Mouse (Mus musculus): ENCODE results near the gene Sh3gl2. TPM values are rescaled to one million over a fixed set of nuclear protein-coding genes. Genes with fewer than 3 reads are reported as not detected.

Sh3gl2 gene
- polyA plus RNA-seq, 1 experiment from 2014 or later = 66.1 TPM

DNA sequence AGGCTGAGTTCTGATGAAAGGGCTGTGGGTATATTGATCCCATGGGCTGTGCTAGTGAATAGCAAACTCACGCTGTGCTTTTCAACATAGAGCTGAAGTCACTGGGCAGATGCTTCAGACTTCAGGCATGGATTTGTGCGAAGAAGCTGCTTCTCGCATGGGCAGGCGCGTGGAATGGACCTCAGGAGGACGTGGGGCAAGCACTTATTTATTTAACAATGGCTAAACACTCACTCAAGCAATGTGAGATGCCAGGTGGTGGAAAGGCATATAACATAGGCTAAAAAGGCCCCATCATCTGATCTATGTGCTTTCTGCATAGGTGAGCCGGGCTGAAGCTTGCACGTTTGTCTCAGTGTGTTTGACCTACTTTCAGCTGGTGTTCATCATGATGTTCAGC, 193.8 kb downstream of the Sh3gl2 start:
- Histone ChIP-seq H3K4me2 (ENCODE audit: low read length) (no peak overlapping the region), H3K4me3 (replicated peaks; ENCODE audit: low read depth, low read length) (no peak overlapping the region), H3K4me1 (ENCODE audit: control insufficient read depth, insufficient read depth, low read length) (0 out of 2 replicates have a peak, but pooled peaks cover 2% of the 10 kb centered on the region), H3K9ac (replicated peaks; ENCODE audit: low read length) (no peak overlapping the region), H3K9me3 (ENCODE audit: control insufficient read depth, low read length) (no peaks in the 10 kb centered on the region), H3K36me3 (ENCODE audit: control insufficient read depth, insufficient read depth, low read length) (no peaks in the 10 kb centered on the region), H3K27ac (replicated peaks; ENCODE audit: low read depth, low read length) (no peak overlapping the region), H3K27me3 (ENCODE audit: control insufficient read depth, insufficient read depth, low read length) (no peaks in the 10 kb centered on the region)
- DNase-seq = no peak
- no peak for ATAC-seq (ENCODE audit: low FRiP score, low TSS enrichment)
- 32% methylated on average over 8 of the region's 8 CpGs for WGBS

GRCm38 (mm10) chr4:85402823-85403222, 197.9 kb downstream of the Sh3gl2 start:
- H3K4me3 ChIP-seq (replicated peaks; ENCODE audit: low read depth, low read length) = no peak overlapping the region
- DNase-seq (peak; percentile 91), ATAC-seq (ENCODE audit: low FRiP score, low TSS enrichment) (no peak)
- WGBS = 44% methylated on average over 4 of the region's 4 CpGs
- no peak overlapping the region for H3K27ac ChIP-seq (replicated peaks; ENCODE audit: low read depth, low read length)
- no peak overlapping the region for H3K9ac ChIP-seq (replicated peaks; ENCODE audit: low read length)
- H3K4me2 ChIP-seq (ENCODE audit: low read length) = no peak overlapping the region
- H3K36me3 ChIP-seq (ENCODE audit: control insufficient read depth, insufficient read depth, low read length) = no peaks in the 10 kb centered on the region
- H3K9me3 ChIP-seq (ENCODE audit: control insufficient read depth, low read length) = no peaks in the 10 kb centered on the region
- no peaks in the 10 kb centered on the region for H3K27me3 ChIP-seq (ENCODE audit: control insufficient read depth, insufficient read depth, low read length)
- H3K4me1 ChIP-seq (ENCODE audit: control insufficient read depth, insufficient read depth, low read length) = peaks cover 7% of the 10 kb centered on the region; the same call in 1 of the 2 replicates

GRCm38 (mm10) chr4:85404424-85405194, 199.7 kb downstream of the Sh3gl2 start:
- peak; percentile 43; the same call in 1 of the 2 replicates for ATAC-seq (ENCODE audit: low FRiP score, low TSS enrichment)

DNA sequence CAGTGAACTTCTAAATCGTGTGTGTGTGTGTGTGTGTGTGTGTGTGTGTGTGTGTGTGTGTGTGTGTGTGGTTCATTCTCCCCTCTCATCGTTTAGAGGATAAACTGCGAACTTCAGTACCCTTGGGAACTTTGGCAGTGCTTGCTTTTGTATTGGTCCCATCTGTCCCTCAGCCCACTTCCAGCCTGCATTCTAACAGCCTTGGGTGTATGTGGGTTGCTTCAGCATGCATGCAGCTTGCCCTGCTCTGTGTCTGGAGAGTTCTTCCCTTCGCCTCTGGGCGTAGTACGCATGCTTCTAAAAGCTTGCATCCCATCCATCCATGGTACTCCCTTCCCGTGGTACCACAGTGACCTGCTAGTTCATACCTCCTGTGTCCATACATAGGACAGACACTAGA, 200.3 kb downstream of the Sh3gl2 start:
- no peak for DNase-seq
- Histone ChIP-seq H3K9ac (replicated peaks; ENCODE audit: low read length) (no peak overlapping the region), H3K27ac (replicated peaks; ENCODE audit: low read depth, low read length) (no peak overlapping the region), H3K4me1 (ENCODE audit: control insufficient read depth, insufficient read depth, low read length) (peaks cover 4% of the 10 kb centered on the region; the same call in 1 of the 2 replicates), H3K9me3 (ENCODE audit: control insufficient read depth, low read length) (no peaks in the 10 kb centered on the region), H3K4me2 (ENCODE audit: low read length) (no peak overlapping the region), H3K4me3 (replicated peaks; ENCODE audit: low read depth, low read length) (no peak overlapping the region), H3K27me3 (ENCODE audit: control insufficient read depth, insufficient read depth, low read length) (no peaks in the 10 kb centered on the region), H3K36me3 (ENCODE audit: control insufficient read depth, insufficient read depth, low read length) (no peaks in the 10 kb centered on the region)
- 0 out of 2 replicates have a peak, but pooled peaks have one; percentile 27 for ATAC-seq (ENCODE audit: low FRiP score, low TSS enrichment)
- WGBS = 64% methylated on average over 7 of the region's 7 CpGs

More at GRCm38 (mm10) chr4:85404424-85405194, 199.7 kb downstream of the Sh3gl2 start:
- no peaks in the 10 kb centered on the region for H3K27me3 ChIP-seq (ENCODE audit: control insufficient read depth, insufficient read depth, low read length)
- no peak overlapping the region for H3K4me3 ChIP-seq (replicated peaks; ENCODE audit: low read depth, low read length)
- no peak overlapping the region for H3K9ac ChIP-seq (replicated peaks; ENCODE audit: low read length)
- no peaks in the 10 kb centered on the region for H3K9me3 ChIP-seq (ENCODE audit: control insufficient read depth, low read length)
- WGBS = 43% methylated on average over 10 of the region's 10 CpGs
- peaks cover 4% of the 10 kb centered on the region; the same call in 1 of the 2 replicates for H3K4me1 ChIP-seq (ENCODE audit: control insufficient read depth, insufficient read depth, low read length)
- H3K4me2 ChIP-seq (ENCODE audit: low read length) = no peak overlapping the region
- DNase-seq = peak; percentile 87
- no peaks in the 10 kb centered on the region for H3K36me3 ChIP-seq (ENCODE audit: control insufficient read depth, insufficient read depth, low read length)
- H3K27ac ChIP-seq (replicated peaks; ENCODE audit: low read depth, low read length) = no peak overlapping the region

GRCm38 (mm10) chr4:85416466-85416865, 211.5 kb downstream of the Sh3gl2 start:
- no peak for ATAC-seq (ENCODE audit: low FRiP score, low TSS enrichment)
- no peak overlapping the region for H3K27ac ChIP-seq (replicated peaks; ENCODE audit: low read depth, low read length)
- no peak for DNase-seq
- H3K4me1 ChIP-seq (ENCODE audit: control insufficient read depth, insufficient read depth, low read length) = no peaks in the 10 kb centered on the region
- no peak overlapping the region for H3K9ac ChIP-seq (replicated peaks; ENCODE audit: low read length)
- no peaks in the 10 kb centered on the region for H3K27me3 ChIP-seq (ENCODE audit: control insufficient read depth, insufficient read depth, low read length)
- WGBS = 96% methylated on average over 3 of the region's 3 CpGs
- no peaks in the 10 kb centered on the region for H3K36me3 ChIP-seq (ENCODE audit: control insufficient read depth, insufficient read depth, low read length)
- no peaks in the 10 kb centered on the region for H3K9me3 ChIP-seq (ENCODE audit: control insufficient read depth, low read length)
- H3K4me3 ChIP-seq (replicated peaks; ENCODE audit: low read depth, low read length) = no peak overlapping the region
- H3K4me2 ChIP-seq (ENCODE audit: low read length) = no peak overlapping the region

GRCm38 (mm10) chr4:85420429-85420828, 215.5 kb downstream of the Sh3gl2 start:
- DNase-seq = no peak
- Histone ChIP-seq H3K9ac (replicated peaks; ENCODE audit: low read length) (no peak overlapping the region), H3K36me3 (ENCODE audit: control insufficient read depth, insufficient read depth, low read length) (no peaks in the 10 kb centered on the region), H3K4me2 (ENCODE audit: low read length) (no peak overlapping the region), H3K27me3 (ENCODE audit: control insufficient read depth, insufficient read depth, low read length) (no peaks in the 10 kb centered on the region), H3K9me3 (ENCODE audit: control insufficient read depth, low read length) (no peaks in the 10 kb centered on the region), H3K4me1 (ENCODE audit: control insufficient read depth, insufficient read depth, low read length) (no peaks in the 10 kb centered on the region), H3K4me3 (replicated peaks; ENCODE audit: low read depth, low read length) (no peak overlapping the region), H3K27ac (replicated peaks; ENCODE audit: low read depth, low read length) (no peak overlapping the region)
- 86% methylated on average over 6 of the region's 6 CpGs for WGBS
- no peak for ATAC-seq (ENCODE audit: low FRiP score, low TSS enrichment)

- Histone ChIP-seq H3K4me1 (ENCODE audit: control insufficient read depth, insufficient read depth, low read length) (no peaks in the 10 kb centered on the region), H3K9ac (replicated peaks; ENCODE audit: low read length) (no peak overlapping the region), H3K36me3 (ENCODE audit: control insufficient read depth, insufficient read depth, low read length) (no peaks in the 10 kb centered on the region), H3K27me3 (ENCODE audit: control insufficient read depth, insufficient read depth, low read length) (no peaks in the 10 kb centered on the region), H3K4me2 (ENCODE audit: low read length) (no peak overlapping the region), H3K27ac (replicated peaks; ENCODE audit: low read depth, low read length) (no peak overlapping the region), H3K9me3 (ENCODE audit: control insufficient read depth, low read length) (no peaks in the 10 kb centered on the region), H3K4me3 (replicated peaks; ENCODE audit: low read depth, low read length) (no peak overlapping the region)
- 84% methylated on average over 4 of the region's 4 CpGs for WGBS
- ATAC-seq (ENCODE audit: low FRiP score, low TSS enrichment) = no peak
- DNase-seq = no peak
Measured at GRCm38 (mm10) chr4:85426211-85426610, 221.3 kb downstream of the Sh3gl2 start.

DNA sequence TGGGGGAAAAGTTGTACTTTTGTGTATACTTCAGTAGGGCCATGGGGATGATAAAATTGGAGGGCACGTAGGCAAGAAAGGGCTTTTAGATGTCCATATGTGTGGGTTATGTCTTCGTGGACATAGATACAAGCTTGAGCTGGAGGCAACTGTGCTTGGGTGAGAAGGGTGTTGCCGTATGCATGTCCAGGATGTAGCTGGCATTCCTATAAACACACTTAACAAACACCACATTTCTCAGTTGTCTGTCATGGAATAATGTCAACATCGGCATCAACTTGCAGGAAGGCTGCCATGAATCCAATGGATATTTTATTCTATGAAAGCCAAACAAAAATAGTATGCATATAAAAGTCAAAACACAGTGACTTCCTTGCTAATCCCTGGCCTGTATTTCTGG, 227.9 kb downstream of the Sh3gl2 start:
- no peaks in the 10 kb centered on the region for H3K36me3 ChIP-seq (ENCODE audit: control insufficient read depth, insufficient read depth, low read length)
- no peaks in the 10 kb centered on the region for H3K27me3 ChIP-seq (ENCODE audit: control insufficient read depth, insufficient read depth, low read length)
- H3K4me3 ChIP-seq (replicated peaks; ENCODE audit: low read depth, low read length) = no peak overlapping the region
- ATAC-seq (ENCODE audit: low FRiP score, low TSS enrichment) = no peak
- DNase-seq = no peak
- H3K9ac ChIP-seq (replicated peaks; ENCODE audit: low read length) = no peak overlapping the region
- no peaks in the 10 kb centered on the region for H3K4me1 ChIP-seq (ENCODE audit: control insufficient read depth, insufficient read depth, low read length)
- H3K9me3 ChIP-seq (ENCODE audit: control insufficient read depth, low read length) = no peaks in the 10 kb centered on the region
- no peak overlapping the region for H3K27ac ChIP-seq (replicated peaks; ENCODE audit: low read depth, low read length)
- no peak overlapping the region for H3K4me2 ChIP-seq (ENCODE audit: low read length)
- 93% methylated on average over 4 of the region's 4 CpGs for WGBS

GRCm38 (mm10) chr4:85434734-85435133, 229.8 kb downstream of the Sh3gl2 start:
- Histone ChIP-seq H3K4me2 (ENCODE audit: low read length) (no peak overlapping the region), H3K4me3 (replicated peaks; ENCODE audit: low read depth, low read length) (no peak overlapping the region), H3K27me3 (ENCODE audit: control insufficient read depth, insufficient read depth, low read length) (no peaks in the 10 kb centered on the region), H3K9ac (replicated peaks; ENCODE audit: low read length) (no peak overlapping the region), H3K27ac (replicated peaks; ENCODE audit: low read depth, low read length) (no peak overlapping the region), H3K4me1 (ENCODE audit: control insufficient read depth, insufficient read depth, low read length) (no peaks in the 10 kb centered on the region), H3K9me3 (ENCODE audit: control insufficient read depth, low read length) (no peaks in the 10 kb centered on the region), H3K36me3 (ENCODE audit: control insufficient read depth, insufficient read depth, low read length) (no peaks in the 10 kb centered on the region)
- ATAC-seq (ENCODE audit: low FRiP score, low TSS enrichment) (no peak), DNase-seq (no peak)
- 63% methylated on average over 8 of the region's 8 CpGs for WGBS

All from midbrain, embryonic 14.5 days (tissue).